Mouse (Mus musculus) left cerebral cortex, adult 2 months (tissue): ENCODE results near the gene Me3. TPM values are rescaled to one million over a fixed set of nuclear protein-coding genes. Genes with fewer than 3 reads are reported as not detected.

Experiments used
- DNase-seq, 2 experiments: peaks; one replicate each; pipeline ENCODE4 v3.0.0; 2021 to 2022; ENCODE audit warnings: low spot score in 2 of 2, mixed read lengths in 1 of 2; ENCODE audit errors: extremely low spot score in 1 of 2
- H3K27ac ChIP-seq: fragments of 200-600 bp; 2 replicates; pipeline ENCODE4 v1.8.1; 2022
- H3K4me3 ChIP-seq: fragments of 200-600 bp; 2 replicates; pipeline ENCODE4 v1.8.1; 2022
- CTCF ChIP-seq: fragments of 200-600 bp; IDR thresholded peaks from 2 replicates; pipeline ENCODE4 v1.8.1; 2022; ENCODE audit warnings: antibody characterized with exemption, mild to moderate bottlenecking, moderate library complexity
- intact Hi-C: fragments of 180-260 bp; cut with DNase I; formaldehyde crosslinking; loops from one replicate; pipeline ENCODE4 v1.15.1; 2025
- total RNA-seq, 2 experiments: library from RNA; stranded (reverse); gene quantifications; 2 replicates each; pipeline ENCODE4 v1.2.3; 2021

Gene Me3
- total RNA-seq, 2 experiments from 2014 or later = 94.9 to 100 TPM

- peak in 1 of 2 experiments; percentile 10 for DNase-seq
- Histone ChIP-seq H3K4me3 (no peak overlapping the region), H3K27ac (no peak overlapping the region)
- intact Hi-C loops = no loop called here
- no peak for TF ChIP-seq CTCF
Measured at GRCm38 (mm10) chr7:89769106-89769896, 137.1 kb downstream of the Me3 start.

- 0 out of 2 replicates have a peak overlapping the region, but pooled peaks have one; percentile 24 for H3K27ac ChIP-seq
- no peak for TF ChIP-seq CTCF
- no peak overlapping the region for H3K4me3 ChIP-seq
- intact Hi-C loops = no loop called here
- peak in 1 of 2 experiments; percentile 8 for DNase-seq
Measured at GRCm38 (mm10) chr7:89770021-89770420, 137.8 kb downstream of the Me3 start.

GRCm38 (mm10) chr7:89772906-89773305 lies 140.7 kb downstream of the Me3 start:
- Histone ChIP-seq H3K27ac (peak overlapping the region; percentile 0; the same call in 1 of the 2 replicates), H3K4me3 (no peak overlapping the region)
- intact Hi-C loops = no loop called here
- peak in 1 of 2 experiments; percentile 3 for DNase-seq
- no peak for TF ChIP-seq CTCF

GRCm38 (mm10) chr7:89773352-89773921 lies 141.2 kb downstream of the Me3 start:
- DNase-seq = peak in 1 of 2 experiments; percentile 9
- intact Hi-C loops = no loop called here
- Histone ChIP-seq H3K4me3 (no peak overlapping the region), H3K27ac (peak overlapping the region; percentile 5)
- TF ChIP-seq CTCF = no peak; the same call in 1 of the 2 replicates

- no peak for DNase-seq
- H3K4me3 ChIP-seq = no peak overlapping the region
- intact Hi-C loops = no loop called here
- TF ChIP-seq CTCF = no peak
- H3K27ac ChIP-seq = peak overlapping the region; percentile 5
Measured at GRCm38 (mm10) chr7:89773926-89774325, 141.7 kb downstream of the Me3 start.

- no peak for TF ChIP-seq CTCF
- no peak overlapping the region for H3K27ac ChIP-seq
- intact Hi-C loops = no loop called here
Measured at GRCm38 (mm10) chr7:89775848-89776247, 143.7 kb downstream of the Me3 start.

GRCm38 (mm10) chr7:89781391-89781790 lies 149.2 kb downstream of the Me3 start:
- Histone ChIP-seq H3K27ac (no peak overlapping the region), H3K4me3 (no peak overlapping the region)
- no peak for DNase-seq
- intact Hi-C loops = no loop called here
- TF ChIP-seq CTCF = no peak

More at GRCm38 (mm10) chr7:89775848-89776247, 143.7 kb downstream of the Me3 start:
- peak; percentile 3 for DNase-seq
- H3K4me3 ChIP-seq = no peak overlapping the region

GRCm38 (mm10) chr7:89787735-89788134 lies 155.5 kb downstream of the Me3 start:
- TF ChIP-seq CTCF = no peak
- H3K27ac ChIP-seq = no peak overlapping the region
- DNase-seq = no peak
- no peak overlapping the region for H3K4me3 ChIP-seq
- intact Hi-C loops = no loop called here

- TF ChIP-seq CTCF = no peak
- intact Hi-C loops = no loop called here
- DNase-seq = no peak
Measured at GRCm38 (mm10) chr7:89792576-89792975, 160.4 kb downstream of the Me3 start.

GRCm38 (mm10) chr7:89795366-89795765 lies 163.2 kb downstream of the Me3 start:
- no peak for TF ChIP-seq CTCF
- intact Hi-C loops = no loop called here
- no peak for DNase-seq
- Histone ChIP-seq H3K4me3 (no peak overlapping the region), H3K27ac (no peak overlapping the region)

More at GRCm38 (mm10) chr7:89792576-89792975, 160.4 kb downstream of the Me3 start:
- Histone ChIP-seq H3K27ac (no peak overlapping the region), H3K4me3 (no peak overlapping the region)

- DNase-seq = no peak
- intact Hi-C loops = no loop called here
- Histone ChIP-seq H3K4me3 (no peak overlapping the region), H3K27ac (no peak overlapping the region)
- TF ChIP-seq CTCF = no peak
Measured at GRCm38 (mm10) chr7:89796351-89796801, 164.2 kb downstream of the Me3 start.

- TF ChIP-seq CTCF = no peak
- no peak for DNase-seq
- intact Hi-C loops = no loop called here
Measured at GRCm38 (mm10) chr7:89798358-89799020, 166.3 kb downstream of the Me3 start.

More at GRCm38 (mm10) chr7:89798358-89799020, 166.3 kb downstream of the Me3 start:
- Histone ChIP-seq H3K4me3 (no peak overlapping the region), H3K27ac (0 out of 2 replicates have a peak overlapping the region, but pooled peaks have one; percentile 15)
